Mouse (Mus musculus): ENCODE results near the gene AI987944.

DNA sequence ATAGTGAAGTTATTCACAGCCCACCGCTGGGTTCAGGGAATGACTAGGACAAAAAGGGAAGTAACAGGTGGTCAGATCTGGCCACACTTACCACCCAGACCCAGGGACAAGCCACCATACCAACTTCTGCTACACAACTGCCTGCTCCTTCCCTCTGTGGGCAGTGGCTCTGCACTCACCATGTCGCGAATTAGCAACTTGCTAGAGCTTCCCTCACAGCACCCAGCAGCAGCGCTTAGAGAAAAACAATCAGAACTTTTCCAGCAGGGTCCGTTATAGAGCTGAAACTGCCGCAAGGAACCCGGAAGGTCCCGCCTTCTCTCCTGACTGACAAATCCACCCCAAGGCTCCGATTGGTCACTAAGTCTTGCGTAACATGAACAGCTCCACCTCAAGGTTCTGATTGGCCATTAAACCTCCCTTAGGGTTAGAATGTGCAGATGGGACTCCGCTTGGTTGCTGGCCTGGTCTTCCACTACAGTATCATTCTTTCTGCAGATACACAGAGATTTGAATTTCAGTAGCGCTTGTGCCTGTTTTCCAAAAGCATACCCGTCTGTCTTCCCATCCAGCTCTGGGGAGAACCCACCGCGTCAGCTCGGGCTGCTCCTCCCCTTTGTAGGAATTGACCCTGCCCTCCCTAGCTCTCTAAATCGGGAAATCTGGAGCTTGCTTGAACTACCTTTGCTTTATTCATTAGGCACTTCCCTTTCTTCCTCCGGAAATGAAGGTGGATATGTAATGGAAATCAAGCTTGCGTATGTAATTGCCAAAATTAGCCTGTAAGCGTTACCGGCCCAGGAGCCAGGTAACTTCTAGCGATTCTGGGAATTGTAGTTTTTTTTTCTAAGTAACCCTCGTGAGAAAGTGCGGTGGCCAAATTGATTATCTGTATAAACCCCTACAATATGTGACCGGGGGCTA lies at the start of gene AI987944:
- TF ChIP-seq HCFC1 (IDR thresholded peaks at IDR 0.05; ENCODE audit: borderline replicate concordance, insufficient read depth, low read length) (peak; percentile 85), MAFK (IDR thresholded peaks at IDR 0.05; ENCODE audit: insufficient read depth, low read depth, low read length) (no peak), ZC3H11A (IDR thresholded peaks at IDR 0.05; ENCODE audit: borderline replicate concordance, low read depth, low read length) (no peak), CHD2 (IDR thresholded peaks at IDR 0.05; ENCODE audit: low read depth, low read length) (peak; percentile 56; the same call in 1 of the 2 replicates), ZNF384 (IDR thresholded peaks at IDR 0.05; ENCODE audit: low read depth, low read length) (no peak)

Measured in ES-E14 (cell line).